Mouse (Mus musculus): ENCODE measurements around the gene Ghr. TPM values are rescaled to one million over a fixed set of nuclear protein-coding genes. Genes with fewer than 3 reads are reported as not detected.

Ghr gene
- polyA plus RNA-seq, 1 experiment = 21.3 TPM

- H3K4me2 ChIP-seq (ENCODE audit: low read depth) = no peak overlapping the region
- no peak overlapping the region for H3ac ChIP-seq (ENCODE audit: control insufficient read depth, insufficient read length)
- no peaks in the 10 kb centered on the region for H3K36me3 ChIP-seq (ENCODE audit: control insufficient read depth, insufficient read depth)
- H3K27me3 ChIP-seq (ENCODE audit: control insufficient read depth, insufficient read depth, insufficient read length) = no peaks in the 10 kb centered on the region
- H3K4me3 ChIP-seq = no peak overlapping the region
- no peak for TF ChIP-seq TCF3 (IDR thresholded peaks at IDR 0.05; ENCODE audit: insufficient read length, low read depth)
- no peak for TF ChIP-seq POLR2AphosphoS2 (IDR thresholded peaks at IDR 0.05; ENCODE audit: insufficient read length, low read depth)
- TF ChIP-seq MYOG (IDR thresholded peaks at IDR 0.05; ENCODE audit: control insufficient read depth in 1 of 3, insufficient read depth in 1 of 3, insufficient read length in 2 of 3, low read depth in 2 of 3) = no peak
- no peak for TF ChIP-seq REST (IDR thresholded peaks at IDR 0.05; ENCODE audit: insufficient read depth, insufficient read length)
- no peak for TF ChIP-seq E2F4 (IDR thresholded peaks at IDR 0.05; ENCODE audit: insufficient read depth)
- TF ChIP-seq POLR2A (IDR thresholded peaks at IDR 0.05; ENCODE audit: insufficient read length, low read depth) = no peak
- no peak for TF ChIP-seq USF1 (IDR thresholded peaks at IDR 0.05; ENCODE audit: low read depth)
- TF ChIP-seq TCF12 (IDR thresholded peaks at IDR 0.05; ENCODE audit: insufficient read depth, poor library complexity, severe bottlenecking) = no peak
- TF ChIP-seq MYOD1 (IDR thresholded peaks at IDR 0.05; ENCODE audit: control insufficient read depth in 1 of 3, insufficient read length in 2 of 3, low read depth in 2 of 3) = no peak
- TF ChIP-seq CEBPB (IDR thresholded peaks at IDR 0.05; ENCODE audit: insufficient read depth, poor library complexity, severe bottlenecking) = no peak
- TF ChIP-seq SRF (IDR thresholded peaks at IDR 0.05; ENCODE audit: control insufficient read depth, insufficient read length, low read depth) = no peak
- no peaks in the 10 kb centered on the region for H3K79me2 ChIP-seq (ENCODE audit: control insufficient read depth, insufficient read depth)
These were observed 94.7 kb downstream of the Ghr start for GRCm38 (mm10) chr15:3488601-3489000.

GRCm38 (mm10) chr15:3486691-3487090, 96.6 kb downstream of the Ghr start:
- no peak overlapping the region for H3K4me3 ChIP-seq
- H3K36me3 ChIP-seq (ENCODE audit: control insufficient read depth, insufficient read depth) = no peaks in the 10 kb centered on the region
- TF ChIP-seq MYOG (IDR thresholded peaks at IDR 0.05; ENCODE audit: control insufficient read depth in 1 of 3, insufficient read depth in 1 of 3, insufficient read length in 2 of 3, low read depth in 2 of 3) = no peak
- TF ChIP-seq POLR2A (IDR thresholded peaks at IDR 0.05; ENCODE audit: insufficient read length, low read depth) = no peak
- no peaks in the 10 kb centered on the region for H3K27me3 ChIP-seq (ENCODE audit: control insufficient read depth, insufficient read depth, insufficient read length)
- H3K79me2 ChIP-seq (ENCODE audit: control insufficient read depth, insufficient read depth) = no peaks in the 10 kb centered on the region
- no peak overlapping the region for H3ac ChIP-seq (ENCODE audit: control insufficient read depth, insufficient read length)
- H3K4me2 ChIP-seq (ENCODE audit: low read depth) = no peak overlapping the region

- H3K4me3 ChIP-seq = no peak overlapping the region
- TF ChIP-seq MYOD1 (IDR thresholded peaks at IDR 0.05; ENCODE audit: control insufficient read depth in 1 of 3, insufficient read length in 2 of 3, low read depth in 2 of 3) = no peak
- TF ChIP-seq TCF3 (IDR thresholded peaks at IDR 0.05; ENCODE audit: insufficient read length, low read depth) = no peak
- H3K36me3 ChIP-seq (ENCODE audit: control insufficient read depth, insufficient read depth) = no peaks in the 10 kb centered on the region
- H3ac ChIP-seq (ENCODE audit: control insufficient read depth, insufficient read length) = no peak overlapping the region
- H3K27me3 ChIP-seq (ENCODE audit: control insufficient read depth, insufficient read depth, insufficient read length) = no peaks in the 10 kb centered on the region
- H3K79me2 ChIP-seq (ENCODE audit: control insufficient read depth, insufficient read depth) = no peaks in the 10 kb centered on the region
- no peak overlapping the region for H3K4me2 ChIP-seq (ENCODE audit: low read depth)
These were observed 97.9 kb downstream of the Ghr start for GRCm38 (mm10) chr15:3485367-3485766.

- no peak overlapping the region for H3K4me2 ChIP-seq (ENCODE audit: low read depth)
- TF ChIP-seq TCF12 (IDR thresholded peaks at IDR 0.05; ENCODE audit: insufficient read depth, poor library complexity, severe bottlenecking) (no peak), POLR2A (IDR thresholded peaks at IDR 0.05; ENCODE audit: insufficient read length, low read depth) (no peak), REST (IDR thresholded peaks at IDR 0.05; ENCODE audit: insufficient read depth, insufficient read length) (no peak)
- no peaks in the 10 kb centered on the region for H3K79me2 ChIP-seq (ENCODE audit: control insufficient read depth, insufficient read depth)
- H3K4me3 ChIP-seq = no peak overlapping the region
- no peaks in the 10 kb centered on the region for H3K27me3 ChIP-seq (ENCODE audit: control insufficient read depth, insufficient read depth, insufficient read length)
- H3ac ChIP-seq (ENCODE audit: control insufficient read depth, insufficient read length) = no peak overlapping the region
- H3K36me3 ChIP-seq (ENCODE audit: control insufficient read depth, insufficient read depth) = no peaks in the 10 kb centered on the region
These were observed 99.8 kb downstream of the Ghr start for GRCm38 (mm10) chr15:3483451-3483850.

- Histone ChIP-seq H3ac (ENCODE audit: control insufficient read depth, insufficient read length) (no peak overlapping the region), H3K4me2 (ENCODE audit: low read depth) (no peak overlapping the region), H3K27me3 (ENCODE audit: control insufficient read depth, insufficient read depth, insufficient read length) (no peaks in the 10 kb centered on the region), H3K79me2 (ENCODE audit: control insufficient read depth, insufficient read depth) (no peaks in the 10 kb centered on the region), H3K36me3 (ENCODE audit: control insufficient read depth, insufficient read depth) (no peaks in the 10 kb centered on the region), H3K4me3 (no peak overlapping the region)
- no peak for TF ChIP-seq MAX (IDR thresholded peaks at IDR 0.05; ENCODE audit: low read depth)
- no peak for TF ChIP-seq E2F4 (IDR thresholded peaks at IDR 0.05; ENCODE audit: insufficient read depth)
- no peak for TF ChIP-seq CEBPB (IDR thresholded peaks at IDR 0.05; ENCODE audit: insufficient read depth, poor library complexity, severe bottlenecking)
- no peak for TF ChIP-seq USF1 (IDR thresholded peaks at IDR 0.05; ENCODE audit: low read depth)
- no peak for TF ChIP-seq POLR2A (IDR thresholded peaks at IDR 0.05; ENCODE audit: insufficient read length, low read depth)
- TF ChIP-seq MYOG (IDR thresholded peaks at IDR 0.05; ENCODE audit: control insufficient read depth in 1 of 3, insufficient read depth in 1 of 3, insufficient read length in 2 of 3, low read depth in 2 of 3) = no peak
- TF ChIP-seq SRF (IDR thresholded peaks at IDR 0.05; ENCODE audit: control insufficient read depth, insufficient read length, low read depth) = no peak
- TF ChIP-seq POLR2AphosphoS2 (IDR thresholded peaks at IDR 0.05; ENCODE audit: insufficient read length, low read depth) = no peak
- no peak for TF ChIP-seq TCF12 (IDR thresholded peaks at IDR 0.05; ENCODE audit: insufficient read depth, poor library complexity, severe bottlenecking)
- TF ChIP-seq REST (IDR thresholded peaks at IDR 0.05; ENCODE audit: insufficient read depth, insufficient read length) = no peak
- TF ChIP-seq TCF3 (IDR thresholded peaks at IDR 0.05; ENCODE audit: insufficient read length, low read depth) = no peak
- TF ChIP-seq MYOD1 (IDR thresholded peaks at IDR 0.05; ENCODE audit: control insufficient read depth in 1 of 3, insufficient read length in 2 of 3, low read depth in 2 of 3) = no peak
These were observed 114.1 kb downstream of the Ghr start for GRCm38 (mm10) chr15:3469230-3469629.

All from myocyte (in vitro differentiated cells).